Mouse (Mus musculus): ENCODE data around the gene Saa2. TPM values are rescaled to one million over a fixed set of nuclear protein-coding genes. Genes with fewer than 3 reads are reported as not detected.
"Not testable (repeated sequence)": the region's sequence is repeated elsewhere in the genome, so short reads cannot be mapped to it uniquely, and the experiment has no call there.

The Saa2 gene
- polyA plus RNA-seq, 1 experiment from 2014 or later = not detected

- Histone ChIP-seq H3K4me3 (no peak overlapping the region), H3K27ac (replicated peaks) (no peak overlapping the region), H3K27me3 (no peaks in the 10 kb centered on the region), H3K36me3 (no peaks in the 10 kb centered on the region), H3K4me2 (replicated peaks) (no peak overlapping the region), H3K4me1 (no peaks in the 10 kb centered on the region), H3K9ac (replicated peaks) (no peak overlapping the region), H3K9me3 (no peaks in the 10 kb centered on the region)
- ATAC-seq (replicated peaks) = no peak
- WGBS = 83% methylated on average over 1 of the region's 1 CpGs
Observed at GRCm38 (mm10) chr7:46727584-46727983, 24.0 kb upstream of the Saa2 start.

GRCm38 (mm10) chr7:46732458-46732857, 19.1 kb upstream of the Saa2 start, which contains the start of gene Saa4:
Saa4 (minus strand) TSS chr7:46732603.
- Histone ChIP-seq H3K4me2 (replicated peaks) (no peak within 1 kb of the TSS), H3K27ac (replicated peaks) (no peak within 1 kb of the TSS), H3K36me3 (no peaks in the 10 kb centered on the region), H3K4me3 (no peak within 1 kb of the TSS), H3K9ac (replicated peaks) (no peak within 1 kb of the TSS), H3K27me3 (no peaks in the 10 kb centered on the region), H3K9me3 (no peaks in the 10 kb centered on the region), H3K4me1 (no peaks in the 10 kb centered on the region)
- ATAC-seq (replicated peaks) = no peak
- 90% methylated on average over 4 of the region's 4 CpGs for WGBS

- no peaks in the 10 kb centered on the region for H3K9me3 ChIP-seq
- ATAC-seq (replicated peaks) = no peak
- 75% methylated on average over 2 of the region's 2 CpGs for WGBS
Observed at GRCm38 (mm10) chr7:46734983-46735382, 16.6 kb upstream of the Saa2 start.

GRCm38 (mm10) chr7:46738561-46739460, 12.8 kb upstream of the Saa2 start:
- ATAC-seq (replicated peaks) = no peak
- 85% methylated on average over 12 of the region's 12 CpGs for WGBS
- H3K4me3 ChIP-seq = no peak overlapping the region
- no peaks in the 10 kb centered on the region for H3K27me3 ChIP-seq
- H3K9me3 ChIP-seq = no peaks in the 10 kb centered on the region
- no peak overlapping the region for H3K4me2 ChIP-seq (replicated peaks)
- H3K27ac ChIP-seq (replicated peaks) = no peak overlapping the region
- no peaks in the 10 kb centered on the region for H3K4me1 ChIP-seq
- no peaks in the 10 kb centered on the region for H3K36me3 ChIP-seq
- no peak overlapping the region for H3K9ac ChIP-seq (replicated peaks)

More at GRCm38 (mm10) chr7:46734983-46735382, 16.6 kb upstream of the Saa2 start:
- no peaks in the 10 kb centered on the region for H3K36me3 ChIP-seq
- H3K4me3 ChIP-seq = no peak overlapping the region
- H3K4me1 ChIP-seq = no peaks in the 10 kb centered on the region
- H3K27me3 ChIP-seq = no peaks in the 10 kb centered on the region
- no peak overlapping the region for H3K4me2 ChIP-seq (replicated peaks)
- H3K27ac ChIP-seq (replicated peaks) = no peak overlapping the region
- no peak overlapping the region for H3K9ac ChIP-seq (replicated peaks)

- H3K4me1 ChIP-seq; H3K9me3 ChIP-seq; H3K4me2 ChIP-seq (replicated peaks); ATAC-seq (replicated peaks); H3K9ac ChIP-seq (replicated peaks); H3K4me3 ChIP-seq; H3K27ac ChIP-seq (replicated peaks); H3K36me3 ChIP-seq; H3K27me3 ChIP-seq: not testable (repeated sequence)
- 77% methylated on average over 5 of the region's 5 CpGs for WGBS
Observed at GRCm38 (mm10) chr7:46740041-46740440, 11.5 kb upstream of the Saa2 start.

GRCm38 (mm10) chr7:46742880-46743279, 8.7 kb upstream of the Saa2 start, which contains the start of gene Saa1:
Saa1 (minus strand) TSS chr7:46742980.
- not testable (repeated sequence) for H3K9ac ChIP-seq (replicated peaks); H3K36me3 ChIP-seq; H3K4me1 ChIP-seq; H3K9me3 ChIP-seq; H3K27ac ChIP-seq (replicated peaks); H3K4me3 ChIP-seq; H3K27me3 ChIP-seq; ATAC-seq (replicated peaks); H3K4me2 ChIP-seq (replicated peaks)
- 81% methylated on average over 3 of the region's 3 CpGs for WGBS

- H3K36me3 ChIP-seq = no peaks in the 10 kb centered on the region
- H3K9ac ChIP-seq (replicated peaks) = no peak overlapping the region
- no peak for ATAC-seq (replicated peaks)
- H3K27ac ChIP-seq (replicated peaks) = no peak overlapping the region
- no peak overlapping the region for H3K4me2 ChIP-seq (replicated peaks)
- no peak overlapping the region for H3K4me3 ChIP-seq
- no peaks in the 10 kb centered on the region for H3K27me3 ChIP-seq
- WGBS = 81% methylated on average over 3 of the region's 3 CpGs
- H3K9me3 ChIP-seq = no peaks in the 10 kb centered on the region
- H3K4me1 ChIP-seq = no peaks in the 10 kb centered on the region
Observed at GRCm38 (mm10) chr7:46745816-46746215, 5.8 kb upstream of the Saa2 start.

GRCm38 (mm10) chr7:46746381-46746780, 5.2 kb upstream of the Saa2 start:
- H3K36me3 ChIP-seq = no peaks in the 10 kb centered on the region
- no peaks in the 10 kb centered on the region for H3K27me3 ChIP-seq
- H3K9me3 ChIP-seq = no peaks in the 10 kb centered on the region
- no peaks in the 10 kb centered on the region for H3K4me1 ChIP-seq
- H3K4me3 ChIP-seq = no peak overlapping the region
- ATAC-seq (replicated peaks) = no peak
- WGBS = 91% methylated on average over 7 of the region's 7 CpGs
- no peak overlapping the region for H3K9ac ChIP-seq (replicated peaks)
- no peak overlapping the region for H3K4me2 ChIP-seq (replicated peaks)
- H3K27ac ChIP-seq (replicated peaks) = no peak overlapping the region

- WGBS = 34% methylated on average over 3 of the region's 3 CpGs
Observed at GRCm38 (mm10) chr7:46748459-46748858, 3.1 kb upstream of the Saa2 start.

GRCm38 (mm10) chr7:46761049-46761795, 9.6 kb downstream of the Saa2 start:
- H3K9ac ChIP-seq (replicated peaks) = no peak overlapping the region
- WGBS = 71% methylated on average over 11 of the region's 11 CpGs
- H3K4me1 ChIP-seq = no peaks in the 10 kb centered on the region
- no peak overlapping the region for H3K27ac ChIP-seq (replicated peaks)
- H3K36me3 ChIP-seq = peaks cover 60% of the 10 kb centered on the region
- no peak for ATAC-seq (replicated peaks)
- H3K27me3 ChIP-seq = no peaks in the 10 kb centered on the region
- no peak overlapping the region for H3K4me2 ChIP-seq (replicated peaks)
- no peak overlapping the region for H3K4me3 ChIP-seq
- no peaks in the 10 kb centered on the region for H3K9me3 ChIP-seq

More at GRCm38 (mm10) chr7:46748459-46748858, 3.1 kb upstream of the Saa2 start:
- H3K4me2 ChIP-seq (replicated peaks) = no peak overlapping the region
- H3K27ac ChIP-seq (replicated peaks) = no peak overlapping the region
- no peak overlapping the region for H3K9ac ChIP-seq (replicated peaks)
- no peak overlapping the region for H3K4me3 ChIP-seq
- H3K4me1 ChIP-seq = no peaks in the 10 kb centered on the region
- no peaks in the 10 kb centered on the region for H3K36me3 ChIP-seq
- no peak for ATAC-seq (replicated peaks)
- H3K9me3 ChIP-seq = no peaks in the 10 kb centered on the region
- no peaks in the 10 kb centered on the region for H3K27me3 ChIP-seq

GRCm38 (mm10) chr7:46762601-46763000, 11.0 kb downstream of the Saa2 start:
- Histone ChIP-seq H3K27me3 (no peaks in the 10 kb centered on the region), H3K9ac (replicated peaks) (no peak overlapping the region), H3K4me2 (replicated peaks) (no peak overlapping the region), H3K36me3 (peaks cover 71% of the 10 kb centered on the region), H3K4me1 (no peaks in the 10 kb centered on the region), H3K27ac (replicated peaks) (no peak overlapping the region), H3K9me3 (no peaks in the 10 kb centered on the region), H3K4me3 (no peak overlapping the region)
- 91% methylated on average over 5 of the region's 5 CpGs for WGBS
- no peak for ATAC-seq (replicated peaks)

- peaks cover 82% of the 10 kb centered on the region for H3K36me3 ChIP-seq
- no peak overlapping the region for H3K9ac ChIP-seq (replicated peaks)
- no peaks in the 10 kb centered on the region for H3K9me3 ChIP-seq
- no peak for ATAC-seq (replicated peaks)
- no peak overlapping the region for H3K4me2 ChIP-seq (replicated peaks)
- WGBS = 63% methylated on average over 8 of the region's 8 CpGs
- no peaks in the 10 kb centered on the region for H3K4me1 ChIP-seq
- H3K4me3 ChIP-seq = no peak overlapping the region
- H3K27me3 ChIP-seq = no peaks in the 10 kb centered on the region
- no peak overlapping the region for H3K27ac ChIP-seq (replicated peaks)
Observed at GRCm38 (mm10) chr7:46764672-46765071, 13.1 kb downstream of the Saa2 start.

Data from forebrain, embryonic 15.5 days (tissue).